Mouse (Mus musculus) heart, postnatal 0 days (tissue): ENCODE measurements around the gene Gm20458.

ENCODE experiments used
- CTCF ChIP-seq: IDR thresholded peaks from 2 replicates; pipeline ENCODE4 v1.5.1; 2016; ENCODE audit warnings: antibody characterized with exemption, control low read depth, low read depth
- EP300 ChIP-seq: IDR thresholded peaks from 2 replicates; pipeline ENCODE4 v1.6.1; 2016; ENCODE audit warnings: antibody characterized with exemption, low read depth

GRCm38 (mm10) chr2:164515897-164516296 is 55.1 kb downstream of the Gm20458 start:
- TF ChIP-seq CTCF (no peak), EP300 (no peak)
